Mouse (Mus musculus): ENCODE measurements around the gene Lamc2.

The Lamc2 gene

DNA sequence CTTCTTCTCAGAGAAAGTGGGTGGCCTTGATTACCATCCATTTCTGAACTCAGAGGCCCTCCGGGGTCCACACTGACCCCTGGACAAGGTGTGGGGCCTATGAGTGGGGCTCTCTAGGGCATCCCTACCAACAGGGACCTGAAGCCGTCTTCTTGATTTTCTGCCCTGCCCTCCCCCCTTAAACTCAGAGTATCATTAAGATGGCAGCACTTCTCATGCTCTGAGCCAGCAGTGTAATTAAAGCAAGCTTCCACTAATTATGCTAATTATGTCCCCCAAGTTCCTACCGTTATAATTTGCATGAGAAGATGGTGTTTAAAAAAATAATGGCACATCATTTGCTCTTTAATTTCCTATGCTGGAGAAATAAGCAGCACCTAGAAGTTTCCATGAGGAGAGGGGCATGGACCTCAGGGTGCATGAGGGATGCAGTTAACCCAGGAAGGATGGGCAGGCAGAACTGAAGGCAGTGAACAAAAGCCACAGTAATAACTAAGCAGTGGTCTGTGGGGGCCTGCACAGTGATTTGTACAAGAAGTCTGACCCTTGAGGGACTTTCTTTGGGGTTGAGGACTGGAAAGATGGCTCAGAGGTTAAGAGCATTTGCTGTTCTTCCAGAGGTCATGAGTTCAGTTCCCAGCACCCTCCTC, 111.0 kb downstream of the Lamc2 start:
- in situ Hi-C loops (cut with MboI; ENCODE audit: unreplicated experiment in 2 of 2): no loop called here

DNA sequence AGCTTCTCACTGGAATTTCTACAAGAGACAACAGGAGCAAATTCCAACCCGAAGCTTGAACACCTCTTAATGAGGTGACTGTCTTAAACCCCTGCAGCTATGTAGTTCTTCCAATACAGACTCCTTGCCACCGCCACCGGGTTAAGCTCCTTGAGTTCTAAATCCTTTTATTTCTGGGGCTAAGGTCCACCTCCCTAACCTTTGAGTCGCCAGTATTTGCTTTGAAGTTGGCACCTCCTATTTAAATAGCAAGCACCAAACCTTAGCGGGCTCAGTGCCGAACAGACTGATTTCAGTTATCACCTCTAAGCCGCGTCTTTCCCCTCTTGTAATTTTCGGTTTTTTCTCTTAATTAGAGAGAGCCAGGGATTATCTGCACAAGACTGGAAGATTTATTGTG, 112.8 kb downstream of the Lamc2 start:
- in situ Hi-C loops (cut with MboI; ENCODE audit: unreplicated experiment in 2 of 2): no loop called here
